Mouse (Mus musculus): ENCODE measurements at regions not wholly inside any gene's neighbourhood (a gene's known extent, or its start where the extent isn't known, plus 50 kb on each side); places are given as distances from the start of the nearest gene placed in this dataset.

DNA sequence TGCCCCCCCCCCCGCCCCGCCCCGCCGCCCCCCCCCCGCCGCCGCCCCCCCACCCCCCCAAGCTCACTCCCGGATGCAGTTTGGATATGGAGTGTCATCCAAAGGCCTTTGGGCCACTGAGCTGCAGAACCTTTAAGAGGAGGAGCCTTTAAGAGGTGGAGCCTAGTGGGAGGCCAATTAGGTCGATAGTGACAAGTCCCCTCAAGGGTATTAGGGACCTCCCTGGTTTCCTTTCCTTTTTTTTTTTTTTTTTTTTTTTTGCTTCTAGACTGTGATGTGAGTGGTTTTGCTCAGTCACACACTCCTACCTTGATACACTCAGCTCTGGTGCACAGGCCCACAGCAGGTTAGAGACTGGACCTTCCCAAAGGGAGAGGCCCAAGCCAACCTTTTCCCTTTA lies 156.5 kb downstream of the Gm9376 start:
- H3K4me3 ChIP-seq (replicated peaks; ENCODE audit: insufficient read depth, low read depth, low read length) = no peak overlapping the region
- H3K27ac ChIP-seq (ENCODE audit: insufficient read depth, low read length) = no peak overlapping the region
- WGBS = 6% methylated on average over 5 of the region's 9 CpGs
- no peaks in the 10 kb centered on the region for H3K4me1 ChIP-seq (ENCODE audit: control insufficient read depth, insufficient read depth, low read length)
- DNase-seq = no peak
- TF ChIP-seq POLR2A (IDR thresholded peaks at IDR 0.05; ENCODE audit: borderline replicate concordance, insufficient read depth, low read length) (no peak), CTCF (IDR thresholded peaks at IDR 0.05; ENCODE audit: borderline replicate concordance, insufficient read depth, low read depth, low read length) (no peak)
- H3K27me3 ChIP-seq (ENCODE audit: control insufficient read depth, insufficient read depth, low read length) = no peaks in the 10 kb centered on the region

DNA sequence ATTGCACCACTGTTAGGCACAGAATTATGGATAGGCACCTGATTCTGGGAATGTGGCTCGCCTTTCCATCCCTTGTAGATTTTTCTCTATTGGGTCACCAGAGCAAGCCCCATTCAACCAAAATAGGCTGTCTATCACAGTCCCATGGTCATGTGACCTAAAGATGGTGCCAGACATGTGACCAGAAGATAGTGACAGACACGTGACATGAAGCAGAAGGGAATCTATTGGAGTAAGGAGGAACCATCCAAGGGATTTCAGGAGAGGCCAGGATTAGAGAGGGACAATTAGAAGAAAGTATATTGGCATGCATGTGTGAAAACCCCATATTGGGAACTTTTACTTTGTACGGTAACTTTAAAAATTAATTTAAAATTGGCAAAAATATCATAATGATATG lies 159.8 kb downstream of the Gm9376 start:
- H3K4me1 ChIP-seq (ENCODE audit: control insufficient read depth, insufficient read depth, low read length) = no peaks in the 10 kb centered on the region
- TF ChIP-seq POLR2A (IDR thresholded peaks at IDR 0.05; ENCODE audit: borderline replicate concordance, insufficient read depth, low read length) (no peak), CTCF (IDR thresholded peaks at IDR 0.05; ENCODE audit: borderline replicate concordance, insufficient read depth, low read depth, low read length) (no peak)
- no peaks in the 10 kb centered on the region for H3K27me3 ChIP-seq (ENCODE audit: control insufficient read depth, insufficient read depth, low read length)
- no peak overlapping the region for H3K27ac ChIP-seq (ENCODE audit: insufficient read depth, low read length)
- DNase-seq = no peak
- no peak overlapping the region for H3K4me3 ChIP-seq (replicated peaks; ENCODE audit: insufficient read depth, low read depth, low read length)
- WGBS = 86% methylated on average over 3 of the region's 3 CpGs

GRCm38 (mm10) chr14:118430286-118430685 lies 163.5 kb downstream of the Gm9376 start:
- TF ChIP-seq CTCF (IDR thresholded peaks at IDR 0.05; ENCODE audit: borderline replicate concordance, insufficient read depth, low read depth, low read length) (no peak), POLR2A (IDR thresholded peaks at IDR 0.05; ENCODE audit: borderline replicate concordance, insufficient read depth, low read length) (no peak)
- no peak overlapping the region for H3K4me3 ChIP-seq (replicated peaks; ENCODE audit: insufficient read depth, low read depth, low read length)
- DNase-seq = no peak
- no peaks in the 10 kb centered on the region for H3K4me1 ChIP-seq (ENCODE audit: control insufficient read depth, insufficient read depth, low read length)
- WGBS = 77% methylated on average over 4 of the region's 4 CpGs
- H3K27me3 ChIP-seq (ENCODE audit: control insufficient read depth, insufficient read depth, low read length) = peaks cover 3% of the 10 kb centered on the region; the same call in 1 of the 2 replicates
- H3K27ac ChIP-seq (ENCODE audit: insufficient read depth, low read length) = no peak overlapping the region

DNA sequence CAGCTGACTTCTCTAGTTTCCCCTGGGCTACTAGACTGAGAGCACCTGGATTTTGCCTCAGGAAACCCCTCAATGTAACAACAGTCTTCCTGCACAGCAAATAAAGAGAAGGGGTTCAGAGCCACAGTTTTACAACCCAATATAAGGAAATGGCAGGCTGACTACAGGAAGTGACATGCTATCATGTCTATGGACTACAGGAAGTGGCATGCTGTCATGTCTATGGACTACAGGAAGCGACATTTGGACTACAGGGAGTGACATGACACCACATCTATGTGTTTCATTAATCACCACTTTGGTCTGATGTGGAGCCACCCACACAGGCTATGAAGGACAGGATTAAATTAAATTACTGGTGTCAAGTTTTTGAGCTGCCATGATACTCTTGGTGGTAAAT lies 164.0 kb downstream of the Gm9376 start:
- TF ChIP-seq POLR2A (IDR thresholded peaks at IDR 0.05; ENCODE audit: borderline replicate concordance, insufficient read depth, low read length) = no peak
- TF ChIP-seq CTCF (IDR thresholded peaks at IDR 0.05; ENCODE audit: borderline replicate concordance, insufficient read depth, low read depth, low read length) = no peak
- Histone ChIP-seq H3K4me1 (ENCODE audit: control insufficient read depth, insufficient read depth, low read length) (no peaks in the 10 kb centered on the region), H3K27me3 (ENCODE audit: control insufficient read depth, insufficient read depth, low read length) (peaks cover 3% of the 10 kb centered on the region; the same call in 1 of the 2 replicates), H3K27ac (ENCODE audit: insufficient read depth, low read length) (no peak overlapping the region), H3K4me3 (replicated peaks; ENCODE audit: insufficient read depth, low read depth, low read length) (no peak overlapping the region)
- no peak for DNase-seq
- WGBS = 98% methylated on average over 1 of the region's 1 CpGs

DNA sequence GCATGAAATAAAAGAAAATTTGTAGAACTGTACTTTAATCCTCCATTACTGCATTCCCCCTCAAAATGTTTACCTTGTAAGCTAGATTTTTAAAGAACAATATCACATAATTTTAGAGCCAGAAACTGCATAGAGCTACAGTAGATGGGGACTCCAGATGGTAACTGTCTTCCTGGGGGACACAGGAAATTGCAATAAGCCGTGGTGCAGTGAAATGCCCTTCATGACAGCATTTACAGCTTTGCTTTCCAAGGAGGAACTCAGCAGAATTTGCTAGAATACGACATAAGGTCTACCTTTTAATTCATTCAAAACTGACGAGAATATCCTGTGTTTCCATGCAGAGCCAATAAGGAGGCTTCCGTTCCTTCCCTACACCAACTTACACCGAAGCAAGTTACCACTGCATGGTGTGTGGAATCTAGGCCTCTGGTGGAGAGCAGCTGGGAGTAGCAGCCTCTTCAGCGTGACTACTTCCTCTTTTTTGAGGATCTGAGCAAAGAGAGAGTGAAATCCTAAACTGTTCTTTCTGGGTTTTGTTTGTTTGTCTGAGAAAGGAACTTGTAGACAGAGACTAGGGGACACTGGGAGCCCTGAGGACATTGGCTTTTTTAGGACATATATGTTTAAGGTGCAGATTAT lies 164.6 kb downstream of the Gm9376 start:
- no peak for TF ChIP-seq CTCF (IDR thresholded peaks at IDR 0.05; ENCODE audit: borderline replicate concordance, insufficient read depth, low read depth, low read length)
- TF ChIP-seq POLR2A (IDR thresholded peaks at IDR 0.05; ENCODE audit: borderline replicate concordance, insufficient read depth, low read length) = no peak
- H3K27me3 ChIP-seq (ENCODE audit: control insufficient read depth, insufficient read depth, low read length) = peaks cover 3% of the 10 kb centered on the region; the same call in 1 of the 2 replicates
- H3K27ac ChIP-seq (ENCODE audit: insufficient read depth, low read length) = no peak overlapping the region
- WGBS = 83% methylated on average over 6 of the region's 6 CpGs
- no peak for DNase-seq
- H3K4me3 ChIP-seq (replicated peaks; ENCODE audit: insufficient read depth, low read depth, low read length) = no peak overlapping the region
- H3K4me1 ChIP-seq (ENCODE audit: control insufficient read depth, insufficient read depth, low read length) = no peaks in the 10 kb centered on the region
